Mouse (Mus musculus): Measurements from ENCODE around the gene Ptchd4. TPM values are rescaled to one million over a fixed set of nuclear protein-coding genes. Genes with fewer than 3 reads are reported as not detected.

Gene Ptchd4
- polyA plus RNA-seq, 3 experiments from 2014 or later: not detected

DNA sequence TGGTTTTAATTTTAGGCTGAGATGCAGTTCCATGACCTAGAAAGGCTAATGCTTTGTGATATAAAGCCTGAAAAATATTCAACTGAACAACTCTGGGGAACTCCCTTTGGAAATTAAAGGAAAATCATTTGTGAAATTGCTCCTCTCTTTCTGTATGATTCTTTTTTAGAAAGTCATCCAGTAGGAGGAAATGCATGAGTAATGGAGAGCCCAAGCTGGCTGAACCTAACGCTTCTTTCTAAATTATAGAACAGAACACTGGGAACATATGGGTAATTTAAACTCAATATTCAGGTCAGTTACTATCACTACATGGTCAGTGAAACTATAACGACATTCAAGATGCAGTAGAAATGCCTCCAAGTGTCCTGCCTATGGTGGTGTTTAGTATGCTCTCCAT lies 114.6 kb downstream of the Ptchd4 start:
- no peak for ATAC-seq

DNA sequence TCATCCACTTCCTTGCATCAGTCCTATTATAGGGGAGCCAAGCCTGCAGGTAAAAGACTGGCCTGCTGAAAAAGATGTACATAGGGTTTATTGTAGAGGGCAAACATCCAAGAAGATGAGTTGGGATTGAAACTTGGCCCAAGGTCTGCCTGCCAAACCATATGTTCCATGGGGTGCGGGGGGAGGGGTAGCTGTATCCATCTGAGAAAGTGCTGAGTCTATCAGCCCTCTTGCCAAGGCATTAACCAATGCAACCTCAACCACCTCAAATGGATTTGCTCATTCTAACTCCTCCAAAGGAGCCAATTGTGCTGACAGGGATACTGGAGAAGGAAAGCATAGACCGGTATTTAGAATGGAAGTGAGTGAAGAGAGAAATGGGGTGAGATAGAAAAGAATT lies 136.5 kb downstream of the Ptchd4 start:
- ATAC-seq: no peak

DNA sequence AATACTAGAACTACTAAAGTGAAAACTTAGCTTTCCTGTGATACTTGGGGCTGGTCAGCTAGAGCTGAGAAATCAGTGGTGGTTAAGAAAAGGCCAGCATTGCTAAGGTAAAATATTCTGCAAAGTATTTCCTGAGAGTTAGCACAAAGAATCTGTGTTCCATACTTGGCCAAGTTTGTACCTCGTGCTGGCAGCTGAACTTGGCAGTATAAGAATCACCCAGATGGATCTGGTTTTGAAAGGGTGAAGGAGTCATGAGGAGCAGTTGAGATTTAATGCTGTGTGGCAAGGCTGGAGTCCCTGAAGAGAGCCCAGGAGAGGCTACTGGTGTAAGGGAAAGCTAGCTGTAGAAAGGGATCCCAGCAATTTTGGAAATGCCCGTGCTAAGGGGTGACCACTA lies 140.7 kb downstream of the Ptchd4 start:
- no peak for ATAC-seq

DNA sequence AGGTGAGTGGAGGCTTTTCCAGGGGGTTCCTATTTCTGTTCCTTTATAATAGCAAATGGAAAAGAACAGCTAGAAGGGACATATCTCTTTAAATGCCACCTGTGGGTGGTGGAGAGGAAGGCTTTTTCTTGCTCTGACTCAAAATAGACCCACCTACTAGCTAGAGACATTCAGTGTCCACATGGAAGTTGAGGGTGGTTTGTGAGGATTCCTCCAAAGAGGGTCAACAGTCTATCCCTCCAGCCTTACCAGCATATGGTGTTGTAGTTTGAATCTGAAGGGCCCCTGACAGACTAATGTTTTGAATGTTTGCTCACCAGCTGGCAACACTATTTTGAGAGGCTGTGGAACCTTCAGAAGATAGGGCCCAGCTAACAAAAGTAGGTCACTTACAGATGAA lies 147.0 kb downstream of the Ptchd4 start:
- ATAC-seq: no peak

DNA sequence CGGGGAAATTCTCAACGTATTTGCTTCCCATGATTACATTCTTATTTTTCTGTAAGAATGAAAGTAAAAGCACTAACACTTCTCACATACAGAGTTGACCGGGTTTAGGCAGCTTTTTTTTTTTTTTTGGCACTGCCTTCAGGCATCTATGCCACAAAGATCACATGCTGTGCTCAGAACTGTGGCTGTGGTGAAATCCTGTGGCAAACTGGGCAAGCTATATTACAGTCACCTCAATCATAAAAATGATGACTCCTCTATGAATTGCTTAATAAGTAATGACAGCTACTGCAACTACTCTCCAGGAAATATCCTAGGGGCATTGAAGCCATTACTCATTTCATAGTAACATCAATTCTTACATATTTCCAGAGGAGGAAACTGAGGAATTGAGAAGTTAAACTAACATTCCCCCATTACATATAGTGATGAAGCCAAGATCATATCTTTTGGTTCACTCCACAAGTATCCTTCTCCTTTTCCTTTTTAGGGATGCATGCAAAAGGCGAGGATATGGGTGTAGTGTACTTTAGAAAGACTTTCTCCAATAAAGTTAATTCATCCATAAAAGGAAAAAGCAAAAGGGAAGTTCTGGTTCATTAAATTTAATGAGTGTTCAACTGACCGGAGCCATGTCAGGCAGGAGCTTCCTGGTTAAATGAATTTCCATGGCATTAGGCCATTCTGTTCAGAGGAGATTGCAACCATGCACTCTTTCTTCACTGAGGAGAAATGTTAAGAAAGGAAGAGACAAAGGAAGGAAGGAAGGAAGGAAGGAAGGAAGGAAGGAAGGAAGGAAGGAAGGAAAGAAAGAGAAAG lies 164.6 kb downstream of the Ptchd4 start:
- no peak for ATAC-seq

DNA sequence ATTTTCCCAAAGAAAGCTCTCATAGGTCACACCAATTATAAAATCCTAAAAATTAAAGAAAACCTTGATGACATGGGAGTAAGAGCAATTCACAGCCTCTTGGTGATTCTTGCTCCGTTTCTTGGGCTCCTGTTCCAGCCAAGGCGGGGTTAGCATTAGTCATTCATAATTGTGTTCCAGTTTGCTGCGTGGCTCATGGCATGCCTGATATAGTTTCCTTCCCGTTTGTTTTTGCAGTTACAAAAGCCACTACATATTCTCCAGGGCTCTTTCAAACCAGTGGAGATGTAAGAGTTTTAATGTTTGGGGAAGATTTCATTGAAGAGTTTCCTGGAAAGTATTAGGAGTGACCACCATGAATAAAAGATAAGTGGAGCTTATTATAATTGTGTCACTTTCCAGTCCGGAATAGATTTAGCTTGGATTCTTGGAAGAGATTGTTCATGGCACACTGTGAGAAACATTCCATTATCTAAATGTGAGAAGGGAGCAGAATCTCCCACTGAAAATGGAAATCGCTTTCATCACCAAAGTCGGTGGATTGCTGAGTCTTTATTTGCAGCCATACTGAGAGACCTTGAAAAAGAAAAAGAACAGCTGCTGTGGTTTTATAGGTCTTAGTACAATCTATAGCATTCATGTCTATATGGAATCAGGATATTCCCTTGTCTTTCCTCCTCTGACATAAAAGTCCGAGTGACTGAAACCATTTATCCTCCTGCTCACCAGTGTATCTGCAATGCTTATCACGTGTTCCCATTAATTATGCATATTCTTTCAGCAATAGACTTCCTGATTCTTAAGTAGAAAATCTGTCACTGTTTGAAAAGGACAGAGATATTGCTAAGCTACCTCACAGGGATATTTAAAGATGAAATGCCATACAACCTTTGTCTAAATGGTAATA lies 193.9 kb downstream of the Ptchd4 start:
- ATAC-seq: no peak

DNA sequence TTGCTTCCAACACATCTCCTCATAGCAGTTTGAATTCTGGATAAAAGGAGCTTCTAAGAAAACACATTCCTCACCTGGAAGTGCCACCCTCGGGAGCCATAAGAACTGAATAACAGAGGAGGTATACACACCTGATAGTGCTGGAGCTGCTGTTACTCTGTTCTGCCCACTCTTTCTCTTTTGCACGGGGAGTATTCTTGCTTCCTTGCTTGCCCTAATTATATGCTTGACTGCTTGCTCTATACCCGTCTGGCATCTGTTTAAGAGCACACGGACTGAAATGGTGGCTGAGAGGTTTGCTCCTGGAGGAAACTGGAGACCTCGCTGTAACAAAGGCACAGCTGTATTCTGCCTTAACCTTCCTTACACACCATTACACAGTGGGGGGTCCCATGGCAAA lies 214.4 kb downstream of the Ptchd4 start:
- ATAC-seq: no peak

DNA sequence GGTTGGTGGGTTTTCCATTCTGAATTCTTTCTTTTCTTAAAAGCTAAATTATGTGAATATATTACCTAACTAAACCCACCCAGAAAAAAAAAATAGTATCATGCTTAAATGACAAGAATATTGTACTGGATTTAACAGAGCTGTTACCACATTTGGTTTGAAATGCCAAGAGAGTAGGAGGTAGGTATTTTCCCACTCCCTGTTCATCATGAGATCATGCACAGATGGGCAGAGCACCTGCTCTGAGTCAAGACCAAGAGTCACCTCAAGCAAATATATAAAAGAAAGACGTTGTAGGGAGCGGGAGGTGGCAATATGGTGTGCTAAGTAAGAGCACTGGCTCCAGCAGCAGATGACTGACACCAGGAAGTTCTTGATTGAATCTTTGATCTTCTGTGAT lies 233.8 kb downstream of the Ptchd4 start:
- no peak for ATAC-seq
